In the genomic region with DNA sequence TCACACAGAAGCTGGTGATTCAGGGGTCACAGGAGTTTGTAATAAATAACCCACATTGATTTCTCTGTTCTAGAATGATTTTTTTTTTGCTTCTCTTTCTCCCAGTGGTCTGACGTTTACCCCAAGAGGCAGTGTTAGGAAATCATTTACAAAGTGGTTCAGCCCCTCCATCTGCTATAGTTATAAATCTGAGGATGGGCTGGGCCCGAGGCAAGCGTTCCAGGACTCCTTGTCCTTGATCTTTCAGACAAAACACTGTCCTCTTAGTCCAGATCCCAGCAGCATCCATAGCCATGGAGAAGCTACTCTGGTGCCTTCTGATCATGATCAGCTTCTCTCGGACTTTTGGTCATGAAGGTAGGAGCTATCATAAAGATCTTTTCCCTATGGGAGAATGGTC, we compare ENCODE assay signal across 28 mouse cellular contexts. TPM values are rescaled to one million over a fixed set of nuclear protein-coding genes. Genes with fewer than 3 reads are reported as not detected.
DNase-seq lines count a peak whose midpoint lies in the region; ATAC-seq and TF ChIP-seq lines count a peak whose summit lies in the region.
"Had no signal": no experiment of that assay in that cellular context is flagged by ENCODE, and none has a peak within 500 bp of the region (broad histone marks: within the 10 kb centered on the region; RNA-seq: fewer than 3 reads in every experiment).

A gene (plus strand): TSS at position 212 of the 400 bp plus-strand sequence.

- H3K4me2 ChIP-seq in liver, embryonic 12.5 days = no peak within 1 kb of the TSS
- no peak within 1 kb of the TSS for H3K4me2 ChIP-seq in liver, embryonic 11.5 days
- H3K4me2 ChIP-seq in liver, postnatal 0 days (ENCODE audit: low read depth, low read length) = peak within 1 kb of the TSS; percentile 64
- H3K4me2 ChIP-seq: embryonic facial prominence, embryonic 15.5 days; heart, embryonic 13.5 days; hindbrain, embryonic 12.5 days had no signal

- TF ChIP-seq CTCF in liver, postnatal 0 days (IDR thresholded peaks at IDR 0.05; ENCODE audit: low read depth) = no peak

- H3K9ac ChIP-seq in liver, embryonic 12.5 days = no peak within 1 kb of the TSS
- H3K9ac ChIP-seq in liver, embryonic 11.5 days (ENCODE audit: low read depth, low read length) = no peak within 1 kb of the TSS
- H3K9ac ChIP-seq in liver, postnatal 0 days (replicated peaks) = peak within 1 kb of the TSS; percentile 54
- H3K9ac ChIP-seq: embryonic facial prominence, embryonic 15.5 days; heart, embryonic 13.5 days; hindbrain, embryonic 12.5 days had no signal

- H3K9me3 ChIP-seq in liver, embryonic 12.5 days (replicated peaks) = no peaks in the 10 kb centered on the region
- no peaks in the 10 kb centered on the region for H3K9me3 ChIP-seq in liver, embryonic 11.5 days (ENCODE audit: control insufficient read depth, low read length)
- no peaks in the 10 kb centered on the region for H3K9me3 ChIP-seq in liver, postnatal 0 days (ENCODE audit: low read length)
- H3K9me3 ChIP-seq: embryonic facial prominence, embryonic 15.5 days; forebrain, embryonic 10.5 days; heart, embryonic 13.5 days; hindbrain, embryonic 12.5 days had no signal

- no peak for DNase-seq in adrenal gland, postnatal 10 days
- no peak for DNase-seq in adrenal gland, postnatal 4 days (ENCODE audit: low spot score in 2 of 2)
- DNase-seq in liver, embryonic 11.5 days (ENCODE audit: low spot score) = no peak
- DNase-seq in liver, postnatal 0 days = peak; percentile 28
- DNase-seq in retina, embryonic 14.5 days (ENCODE audit: low spot score) = no peak
- no peak for DNase-seq in heart, adult 11 months
- DNase-seq: adrenal gland, postnatal 25 days; B cell, adult 2 months; cerebellum, adult 2 months; cerebellum, postnatal 10 days; embryo, embryonic 11 days; gastrocnemius, adult 2 months; gastrocnemius, postnatal 25 days; heart, postnatal 36 days had no signal

- no peaks in the 10 kb centered on the region for H3K36me3 ChIP-seq in liver, embryonic 12.5 days
- no peaks in the 10 kb centered on the region for H3K36me3 ChIP-seq in liver, embryonic 11.5 days (ENCODE audit: control insufficient read depth, insufficient read depth, low read length)
- no peaks in the 10 kb centered on the region for H3K36me3 ChIP-seq in liver, postnatal 0 days (replicated peaks; ENCODE audit: insufficient read depth, low read length)
- H3K36me3 ChIP-seq: embryonic facial prominence, embryonic 15.5 days; forebrain, embryonic 10.5 days; G1E; heart, embryonic 13.5 days; hindbrain, embryonic 12.5 days had no signal

- WGBS in liver, embryonic 12.5 days (ENCODE audit: insufficient replicate concordance) = 57% methylated on average over 4 of the region's 4 CpGs
- 69% methylated on average over 4 of the region's 4 CpGs for WGBS in liver, embryonic 11.5 days
- WGBS in liver, postnatal 0 days (ENCODE audit: insufficient replicate concordance) = 54% methylated on average over 4 of the region's 4 CpGs

- no peaks in the 10 kb centered on the region for H3K27me3 ChIP-seq in liver, embryonic 12.5 days (replicated peaks)
- H3K27me3 ChIP-seq in liver, embryonic 11.5 days (replicated peaks; ENCODE audit: control insufficient read depth, insufficient read depth, low read length) = no peaks in the 10 kb centered on the region
- H3K27me3 ChIP-seq in liver, postnatal 0 days (ENCODE audit: insufficient read depth, low read length) = no peaks in the 10 kb centered on the region
- H3K27me3 ChIP-seq: embryonic facial prominence, embryonic 15.5 days; heart, embryonic 13.5 days; hindbrain, embryonic 12.5 days had no signal

- no peak for TF ChIP-seq EP300 in liver, postnatal 0 days (IDR thresholded peaks at IDR 0.05; ENCODE audit: low read depth)

- H3K27ac ChIP-seq in liver, embryonic 12.5 days = no peak within 1 kb of the TSS
- H3K27ac ChIP-seq in liver, embryonic 11.5 days (ENCODE audit: low read depth, low read length) = no peak within 1 kb of the TSS
- H3K27ac ChIP-seq in liver, postnatal 0 days (ENCODE audit: low read depth) = peak within 1 kb of the TSS; percentile 78
- H3K27ac ChIP-seq: embryonic facial prominence, embryonic 15.5 days; forebrain, embryonic 10.5 days; gastrocnemius, adult 2 months; heart, embryonic 13.5 days; hindbrain, embryonic 12.5 days had no signal

- ATAC-seq in liver, embryonic 12.5 days = peak; percentile 27; the same call in 1 of the 2 replicates
- no peak for ATAC-seq in liver, embryonic 11.5 days (replicated peaks; ENCODE audit: low FRiP score)
- peak; percentile 81 for ATAC-seq in liver, postnatal 0 days
- ATAC-seq: CD4-positive, CD25-positive, alpha-beta regulatory T cell, adult 4 months; forebrain, embryonic 14.5 days; hindbrain, embryonic 16.5 days had no signal

- no peak within 1 kb of the TSS for H3K4me3 ChIP-seq in liver, embryonic 12.5 days
- H3K4me3 ChIP-seq in liver, embryonic 11.5 days (ENCODE audit: low read depth, low read length) = no peak within 1 kb of the TSS
- H3K4me3 ChIP-seq in liver, postnatal 0 days (ENCODE audit: low read depth, low read length) = peak within 1 kb of the TSS; percentile 43
- H3K4me3 ChIP-seq: embryonic facial prominence, embryonic 15.5 days; erythroblast, embryonic 14.5 days; forebrain, embryonic 10.5 days; gastrocnemius, adult 2 months; heart, embryonic 13.5 days; hindbrain, embryonic 12.5 days had no signal

- no peaks in the 10 kb centered on the region for H3K4me1 ChIP-seq in liver, embryonic 12.5 days
- no peaks in the 10 kb centered on the region for H3K4me1 ChIP-seq in liver, embryonic 11.5 days (replicated peaks; ENCODE audit: control insufficient read depth, insufficient read depth, low read length)
- no peaks in the 10 kb centered on the region for H3K4me1 ChIP-seq in liver, postnatal 0 days (ENCODE audit: insufficient read depth)
- H3K4me1 ChIP-seq: embryonic facial prominence, embryonic 15.5 days; forebrain, embryonic 10.5 days; heart, embryonic 13.5 days; hindbrain, embryonic 12.5 days had no signal

RNA-seq across cellular contexts. Expression of the gene that starts here (rescaled TPM):
- 10 to 100 TPM; 15.1 to 39.1 TPM for total RNA-seq in adrenal gland, postnatal 10 days (2021)
- total RNA-seq in adrenal gland, postnatal 4 days (2021) = 10 to 100 TPM in 1 of 2 experiments, under 1 TPM in 1; 0.45 to 10.9 TPM
- 8.9 and 9.1 TPM in 2 replicates for polyA plus RNA-seq in liver, embryonic 12.5 days (2016; fragmentation: Nextera tagmentation; extraction: Ambion mirVana)
- 3.5 and 5.8 TPM in 2 replicates for polyA plus RNA-seq in liver, embryonic 11.5 days (2014; fragmentation: Nextera tagmentation; extraction: Ambion mirVana)
- 340 and 343 TPM in 2 replicates for polyA plus RNA-seq in liver, postnatal 0 days (2015; fragmentation: Nextera tagmentation; extraction: Ambion mirVana)
- total RNA-seq: adrenal gland, postnatal 25 days; common myeloid progenitor, adult 5-6 weeks; gastrocnemius, postnatal 25 days; granulocyte monocyte progenitor cell, adult 5-6 weeks; heart, postnatal 36 days had no signal
- polyA plus RNA-seq: CD4-positive, CD25-positive, alpha-beta regulatory T cell, adult 4 months; cerebellum, adult 2 months; embryonic facial prominence, embryonic 11.5 days; embryonic facial prominence, embryonic 15.5 days; erythroblast, embryonic 14.5 days; forebrain, embryonic 10.5 days; G1E; heart, postnatal 0 days; hindbrain, embryonic 12.5 days; hindbrain, embryonic 16.5 days had no signal

Comparison
In these comparisons a context has a peak if more than half of its experiments do, and no peak if none do; other contexts are left out.
1. RNA of the gene that starts here (polyA plus RNA-seq): 340 to 343 TPM in liver, postnatal 0 days; 8.9 to 9.1 TPM in liver, embryonic 12.5 days and 3.5 to 5.8 TPM in liver, embryonic 11.5 days; every median in the first group is over 10 times any median in the second.